Mouse (Mus musculus): ENCODE data around the gene Asdurf.
A peak's percentile ranks its signal among the peaks of the same experiment; 100 is the strongest.
"Not testable (repeated sequence)": the region's sequence is repeated elsewhere in the genome, so short reads cannot be mapped to it uniquely, and the experiment has no call there.

The Asdurf gene

GRCm38 (mm10) chr1:53352327-53353261 is at the start of gene Asdurf, which contains the start of the genes Gm28551 and Asnsd1:
TSS of gene Asdurf (minus strand) at chr1:53352619.
TSS of gene Gm28551 (minus strand) at chr1:53352667.
TSS of gene Asnsd1 (minus strand) at chr1:53352752.
- peak; percentile 96 for DNase-seq (ENCODE audit: low read depth, low spot score)

- DNase-seq (ENCODE audit: low read depth, low spot score) = not testable (repeated sequence)
These were observed 41.7 kb upstream of the Asdurf start for GRCm38 (mm10) chr1:53393936-53394760.

GRCm38 (mm10) chr1:53388762-53389161 is 36.3 kb upstream of the Asdurf start:
- no peak for DNase-seq (ENCODE audit: low read depth, low spot score)

DNA sequence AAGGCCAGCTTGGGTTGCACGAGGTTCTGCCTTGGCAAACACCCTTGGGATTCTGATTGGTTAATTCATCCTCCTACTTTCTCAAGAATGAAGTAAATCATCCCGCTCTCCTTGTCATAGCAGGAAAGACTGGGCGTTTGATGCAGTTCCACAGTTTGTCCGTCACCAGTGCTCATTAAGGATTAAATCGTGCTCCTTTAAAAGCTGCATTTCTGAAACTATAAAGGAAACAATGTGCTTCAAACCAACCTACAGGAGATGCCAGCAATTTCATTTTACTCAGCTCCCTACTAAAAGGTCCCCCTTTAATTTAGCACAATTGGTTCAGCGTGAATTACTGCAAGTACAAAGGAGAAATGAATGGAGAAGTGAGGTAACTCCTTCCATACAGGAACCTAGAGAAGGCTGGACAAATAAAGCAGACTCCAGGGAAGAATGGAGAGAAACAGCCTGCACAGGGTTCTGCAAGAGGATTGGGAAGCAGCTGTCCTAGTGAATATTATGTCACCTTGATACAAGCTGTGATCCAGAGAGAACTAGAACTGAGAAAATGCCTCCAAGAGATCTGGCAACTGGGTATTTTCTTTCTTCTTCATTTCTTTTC is 31.8 kb upstream of the Asdurf start:
- no peak for DNase-seq (ENCODE audit: low read depth, low spot score)

DNA sequence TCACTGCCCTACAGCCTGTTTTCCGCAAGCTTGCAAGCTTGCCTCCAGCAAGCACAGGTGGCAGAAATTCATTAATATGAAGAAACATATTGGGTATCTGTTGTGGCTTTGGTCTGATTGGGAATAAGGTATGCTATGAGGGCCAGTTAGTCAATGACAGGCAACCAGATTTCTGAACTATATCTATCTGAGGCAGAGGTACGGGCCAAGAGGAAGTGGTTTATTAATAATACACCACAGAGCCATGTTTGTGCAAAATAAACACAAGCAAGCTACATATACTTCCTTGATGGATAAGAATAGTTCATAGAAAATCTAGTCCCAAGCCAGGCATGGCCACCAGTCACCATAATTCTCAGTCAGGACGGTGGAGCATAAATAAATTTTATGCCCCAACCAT is 25.3 kb upstream of the Asdurf start:
- no peak for DNase-seq (ENCODE audit: low read depth, low spot score)

GRCm38 (mm10) chr1:53375965-53376364 is 23.5 kb upstream of the Asdurf start:
- not testable (repeated sequence) for DNase-seq (ENCODE audit: low read depth, low spot score)

DNA sequence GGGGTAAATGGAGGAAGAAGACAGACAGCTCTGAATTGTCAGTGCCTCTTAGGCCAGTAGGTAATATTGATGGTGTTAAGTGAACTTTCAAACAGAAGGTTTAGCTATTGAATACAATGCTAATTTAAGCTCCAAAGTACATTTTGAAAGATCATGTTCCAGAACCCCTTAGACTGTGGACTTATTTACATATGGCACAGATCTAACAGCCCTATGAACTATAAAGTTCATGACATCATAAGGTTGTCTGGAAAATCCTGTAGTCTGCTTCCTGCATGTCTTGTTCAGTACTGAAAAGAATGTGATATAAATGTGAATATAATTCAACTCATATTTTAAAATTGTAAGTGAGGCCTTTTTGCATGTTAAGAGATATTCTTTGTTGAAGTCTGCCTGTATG is 6.6 kb upstream of the Asdurf start:
- no peak for DNase-seq (ENCODE audit: low read depth, low spot score)

GRCm38 (mm10) chr1:53341071-53341470 is 11.3 kb downstream of the Asdurf start:
- no peak for DNase-seq (ENCODE audit: low read depth, low spot score)

DNA sequence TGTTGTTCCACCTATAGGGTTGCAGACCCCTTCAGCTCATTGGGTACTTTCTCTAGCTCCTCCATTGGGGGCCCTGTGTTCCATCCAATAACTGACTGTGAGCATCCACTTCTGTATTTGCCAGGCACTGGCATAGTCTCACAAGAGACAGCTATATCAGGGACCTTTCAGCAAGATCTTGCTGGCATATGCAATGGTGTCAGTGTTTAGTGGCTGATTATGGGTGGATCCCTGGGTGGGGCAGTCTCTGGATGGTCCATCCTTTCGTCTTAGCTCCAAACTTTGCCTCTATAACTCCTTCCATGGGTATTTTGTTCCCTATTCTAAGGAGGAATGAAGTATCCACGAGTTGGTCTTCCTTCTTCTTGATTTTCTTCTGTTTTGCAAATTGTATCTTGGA is 15.0 kb downstream of the Asdurf start:
- DNase-seq (ENCODE audit: low read depth, low spot score) = not testable (repeated sequence)

DNA sequence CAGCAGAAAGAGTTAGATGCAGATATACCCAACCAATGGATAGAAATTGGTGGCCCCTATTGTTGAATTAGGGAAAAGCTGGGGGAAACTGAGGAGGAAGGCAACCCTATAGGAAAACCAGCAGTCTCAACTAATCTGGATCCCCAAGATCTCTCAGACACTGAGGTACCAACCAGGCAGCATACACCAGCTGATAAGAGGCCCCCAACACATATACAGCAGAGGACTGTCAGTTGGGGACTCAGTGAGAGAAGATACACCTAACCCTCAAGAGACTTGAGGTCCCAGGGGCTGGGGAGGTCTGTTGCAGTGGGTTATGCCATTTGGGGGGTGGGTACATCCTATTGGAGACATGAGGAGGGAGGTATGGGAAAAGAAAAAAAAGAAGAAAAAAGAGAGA is 17.0 kb downstream of the Asdurf start:
- DNase-seq (ENCODE audit: low read depth, low spot score) = no peak

- not testable (repeated sequence) for DNase-seq (ENCODE audit: low read depth, low spot score)
These were observed 18.9 kb downstream of the Asdurf start for GRCm38 (mm10) chr1:53333527-53333926.

DNA sequence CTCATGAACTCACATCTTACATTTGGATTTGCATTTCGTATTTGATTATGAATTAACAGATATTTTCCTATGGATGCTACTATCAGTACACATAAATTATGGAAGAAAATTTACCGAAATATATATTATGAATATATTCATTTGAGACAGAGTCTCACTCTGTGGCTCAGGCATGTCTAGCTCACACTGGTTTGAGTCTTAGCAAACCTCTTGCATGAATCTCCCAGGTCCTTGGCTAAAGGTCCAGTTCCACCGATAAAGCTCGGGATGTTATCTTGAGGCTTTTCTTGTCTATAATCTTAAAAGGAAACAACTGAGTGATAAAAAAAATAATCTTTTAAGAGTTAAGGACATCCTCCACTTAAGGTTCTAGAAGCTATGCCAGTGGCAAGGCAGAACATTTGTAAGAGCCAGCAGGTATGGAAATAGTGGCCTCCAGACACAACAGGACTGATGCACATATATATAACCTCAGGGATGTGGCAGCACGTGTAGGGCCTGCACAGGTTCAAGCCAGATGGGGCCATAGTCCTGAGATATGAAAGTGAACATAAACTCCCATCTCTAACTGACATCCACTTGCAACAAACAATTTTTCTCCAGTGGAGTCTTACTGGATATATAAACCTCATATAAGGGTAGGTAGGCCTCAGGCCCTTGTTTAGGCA is 27.5 kb downstream of the Asdurf start:
- no peak for DNase-seq (ENCODE audit: low read depth, low spot score)

DNA sequence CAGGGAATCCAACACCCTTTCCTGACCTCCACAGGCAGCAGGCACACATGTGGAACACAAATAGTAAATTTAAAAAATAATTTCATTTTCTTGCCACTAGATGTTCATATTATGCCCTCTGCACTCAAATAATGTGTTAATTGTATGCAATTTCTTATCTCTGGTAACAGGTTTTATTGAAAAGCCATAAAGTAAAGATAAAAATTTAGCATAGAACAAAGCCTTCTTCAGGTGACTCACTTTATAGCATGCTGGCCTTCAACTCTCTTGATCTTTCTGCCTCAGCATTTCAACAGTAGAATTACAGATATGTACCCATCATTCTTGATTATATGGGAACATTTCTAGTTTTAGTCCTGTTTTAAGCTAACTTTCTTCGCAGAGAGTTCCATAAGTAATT is 28.1 kb downstream of the Asdurf start:
- no peak for DNase-seq (ENCODE audit: low read depth, low spot score)

DNA sequence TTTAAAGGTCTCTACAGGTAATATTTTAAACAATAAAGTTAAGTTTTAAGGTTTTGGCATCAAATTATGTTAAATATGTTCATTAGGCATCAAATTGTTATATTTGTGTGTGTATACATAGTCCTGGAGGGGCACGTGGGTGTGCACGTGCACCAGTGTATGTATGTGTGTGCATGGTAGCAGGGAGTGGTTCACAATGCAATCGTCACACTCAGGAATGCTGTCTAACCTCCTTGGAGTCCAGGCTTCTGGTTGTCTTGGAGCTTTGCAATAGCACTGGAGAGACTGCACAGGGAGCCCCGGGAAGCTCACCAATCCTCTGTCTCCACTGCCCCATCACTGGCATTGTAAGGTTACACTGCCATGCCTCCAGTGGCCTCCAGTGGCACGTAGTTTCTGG is 29.2 kb downstream of the Asdurf start:
- DNase-seq (ENCODE audit: low read depth, low spot score) = no peak

DNA sequence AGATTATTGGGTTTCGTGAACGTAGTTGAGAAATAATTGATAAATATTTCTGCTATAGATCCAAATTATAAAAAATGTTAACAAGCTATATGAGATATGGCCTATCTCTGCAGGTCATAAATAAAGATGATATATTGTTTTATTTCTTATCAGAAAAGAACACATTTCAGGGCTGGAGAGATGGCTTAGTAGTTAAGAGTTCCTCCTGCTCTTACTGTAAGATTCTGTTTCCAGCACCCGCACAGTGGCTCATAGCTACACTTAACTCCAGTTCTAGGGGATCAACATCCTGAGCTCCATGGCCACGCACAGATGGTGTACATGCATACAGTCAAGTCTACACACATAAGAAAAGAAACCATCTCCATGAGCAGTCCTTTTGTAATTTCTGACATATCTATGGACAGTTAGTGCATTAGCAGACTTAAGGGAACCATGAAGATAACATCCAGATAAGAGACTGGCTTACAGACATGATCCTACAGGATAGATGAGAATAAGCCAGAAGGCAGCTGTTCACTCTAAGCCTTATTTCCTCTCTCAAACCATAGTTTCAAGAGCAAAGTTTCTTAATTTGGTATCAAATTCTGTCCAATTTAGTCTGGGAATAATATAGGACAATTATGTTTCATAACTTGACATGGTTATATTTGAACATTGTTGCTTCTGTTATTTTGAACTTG is 30.6 kb downstream of the Asdurf start:
- no peak for DNase-seq (ENCODE audit: low read depth, low spot score)

DNA sequence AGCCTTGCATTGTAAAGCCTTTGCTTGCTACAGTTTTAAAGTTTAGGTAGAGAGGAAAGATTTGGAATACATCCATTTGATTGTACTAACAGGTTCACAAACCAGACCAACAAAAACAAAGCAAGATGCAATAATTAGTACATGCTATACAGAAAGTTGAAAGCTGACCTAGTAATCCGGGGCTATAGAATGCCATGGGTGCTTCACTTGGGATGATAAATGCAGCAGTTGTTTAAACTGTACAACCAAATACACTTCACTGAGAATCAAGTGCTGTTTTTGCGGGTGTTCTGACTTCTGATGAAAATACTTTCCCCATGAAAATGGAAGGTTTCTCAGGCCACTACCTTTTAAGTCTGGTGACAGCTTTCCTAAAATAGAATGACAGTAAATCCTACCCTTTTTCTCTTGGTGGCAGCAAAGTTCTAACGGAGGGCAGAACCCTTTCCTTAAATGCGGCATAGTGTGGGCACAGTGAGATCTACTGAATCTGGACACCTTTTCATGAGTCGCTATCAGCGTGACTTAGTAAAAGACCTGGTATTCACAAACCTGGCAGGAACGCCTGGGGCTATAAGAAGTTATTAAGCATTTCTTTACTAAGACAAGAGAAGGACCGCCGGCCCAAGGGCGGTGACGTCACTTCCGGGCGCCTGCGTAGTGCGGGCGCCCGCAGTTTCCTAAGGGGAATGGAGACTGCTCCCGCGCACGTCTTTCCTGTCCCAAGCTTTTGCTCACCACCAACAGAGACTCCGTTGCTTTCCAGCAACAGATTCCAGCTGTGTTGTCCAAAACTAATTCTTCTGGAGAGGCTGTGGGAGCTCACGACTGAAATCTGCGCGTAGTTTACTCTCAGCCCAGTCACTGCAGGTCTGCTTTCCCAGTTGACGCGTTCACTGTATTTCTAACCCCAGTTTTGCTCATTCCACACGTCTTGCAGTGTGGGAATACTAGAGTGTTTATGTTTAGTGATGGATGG is 39.1 kb downstream of the Asdurf start, which contains the start of gene Osgepl1:
Gene Osgepl1, plus strand, starts transcription at position 636 of the 979 bp plus-strand sequence.
- peak; percentile 75 for DNase-seq (ENCODE audit: low read depth, low spot score)

DNA sequence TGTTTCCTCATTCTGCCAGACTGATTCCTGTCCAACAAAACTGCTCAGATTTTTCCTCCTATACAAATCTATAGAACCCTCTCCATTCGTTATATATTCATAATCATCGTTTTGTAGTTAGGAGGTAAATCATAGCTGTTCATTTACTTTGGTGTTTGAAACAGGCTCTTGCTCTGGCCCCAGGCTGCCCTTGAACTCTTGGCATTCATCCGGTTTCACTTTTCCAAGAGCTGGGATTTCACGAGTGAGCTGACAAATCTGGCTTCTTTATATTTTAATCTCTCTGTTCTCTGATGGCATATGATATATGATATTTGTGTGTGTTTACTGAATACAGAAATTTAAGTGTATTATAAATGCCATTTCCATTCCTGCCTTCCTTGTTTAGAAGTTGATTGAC is 51.9 kb downstream of the Asdurf start:
- no peak for DNase-seq (ENCODE audit: low read depth, low spot score)
